Mouse (Mus musculus) CH12.LX (cell line): ENCODE results near the gene Cdk15. TPM values are rescaled to one million over a fixed set of nuclear protein-coding genes. Genes with fewer than 3 reads are reported as not detected.

Source experiments
- DNase-seq: peaks from one replicate; pipeline ENCODE4 v3.0.0-alpha.2; 2013; ENCODE audit errors: extremely low read depth
- H3K27ac ChIP-seq: 2 replicates; pipeline ENCODE4 v1.5.1; 2012; ENCODE audit warnings: low read depth, mild to moderate bottlenecking, control low read depth, moderate library complexity; ENCODE audit not compliant: insufficient read depth
- H3K27me3 ChIP-seq: replicated peaks from 2 replicates; pipeline ENCODE3; 2012; ENCODE audit warnings: inconsistent platforms
- H3K36me3 ChIP-seq, 2 experiments: replicated peaks in 1 of 2; 2 replicates each; pipeline versions ENCODE3 to v1.6.1; 2012; ENCODE audit warnings: inconsistent platforms in 1 of 2, low read length in 1 of 2, mild to moderate bottlenecking in 1 of 2, mixed read lengths in 1 of 2, moderate library complexity in 1 of 2; ENCODE audit not compliant: control insufficient read depth in 1 of 2, insufficient read depth in 1 of 2
- H3K4me1 ChIP-seq, 2 experiments: 2 replicates each; pipeline ENCODE4 v1.6.1; 2012; ENCODE audit warnings: inconsistent platforms in 1 of 2, moderate library complexity in 1 of 2; ENCODE audit not compliant: insufficient read depth in 2 of 2, control insufficient read depth in 1 of 2
- H3K4me2 ChIP-seq: 2 replicates; pipeline ENCODE4 v1.6.1; 2012; ENCODE audit warnings: low read depth, mild to moderate bottlenecking, control low read depth; ENCODE audit not compliant: poor library complexity, insufficient read depth, severe bottlenecking
- H3K4me3 ChIP-seq, 3 experiments: fragments of 150-350 bp in 1 of 3; sonication (generic) in 1 of 3; replicated peaks in 1 of 3; 2 replicates each; pipeline versions ENCODE3 to v1.5.1; 2011 to 2012; ENCODE audit warnings: low read depth in 2 of 3, low read length in 2 of 3, mild to moderate bottlenecking in 2 of 3, moderate library complexity in 2 of 3, control low read depth in 1 of 3, improper control_type of control experiment in 1 of 3, inconsistent platforms in 1 of 3, mixed read lengths in 1 of 3; ENCODE audit not compliant: poor library complexity in 1 of 3
- H3K79me2 ChIP-seq: replicated peaks from 2 replicates; pipeline ENCODE4 v1.6.1; 2012; ENCODE audit warnings: mild to moderate bottlenecking, moderate library complexity; ENCODE audit not compliant: control insufficient read depth, poor library complexity, insufficient read depth, severe bottlenecking; ENCODE audit errors: extremely low read depth
- H3K9ac ChIP-seq: 2 replicates; pipeline ENCODE4 v1.6.1; 2012; ENCODE audit warnings: low read depth, mild to moderate bottlenecking, control low read depth, moderate library complexity; ENCODE audit not compliant: insufficient read depth
- H3K9me3 ChIP-seq: replicated peaks from 2 replicates; pipeline ENCODE3; 2012; ENCODE audit warnings: low read length, inconsistent platforms, mixed read lengths
- BHLHE40 ChIP-seq: IDR thresholded peaks from 2 replicates; pipeline ENCODE4 v1.6.1; 2011; ENCODE audit warnings: mild to moderate bottlenecking, low read depth, low read length, improper control_type of control experiment
- CHD2 ChIP-seq: IDR thresholded peaks from 2 replicates; pipeline ENCODE4 v1.6.1; 2011; ENCODE audit warnings: low read length, improper control_type of control experiment
- E2F4 ChIP-seq: IDR thresholded peaks from 2 replicates; pipeline ENCODE4 v1.6.1; 2011; ENCODE audit warnings: low read depth, low read length, improper control_type of control experiment; ENCODE audit not compliant: insufficient replicate concordance
- EP300 ChIP-seq: IDR thresholded peaks from 2 replicates; pipeline ENCODE4 v1.6.1; 2011; ENCODE audit warnings: low read length, improper control_type of control experiment
- ETS1 ChIP-seq: conservative IDR thresholded peaks from 2 replicates; pipeline ENCODE4 v1.6.1; 2012; ENCODE audit warnings: low read depth, mild to moderate bottlenecking, inconsistent platforms, low read length, improper control_type of control experiment, moderate library complexity
- GABPA ChIP-seq: IDR thresholded peaks from 2 replicates; pipeline ENCODE4 v1.6.1; 2012; ENCODE audit warnings: low read depth, low read length, improper control_type of control experiment, inconsistent platforms; ENCODE audit not compliant: insufficient replicate concordance
- HCFC1 ChIP-seq: IDR thresholded peaks from 2 replicates; pipeline ENCODE4 v1.6.1; 2012; ENCODE audit warnings: low read depth, mild to moderate bottlenecking, inconsistent platforms, low read length, improper control_type of control experiment
- IRF4 ChIP-seq: IDR thresholded peaks from 2 replicates; pipeline ENCODE4 v1.6.1; 2014; ENCODE audit warnings: low read depth, mild to moderate bottlenecking, inconsistent platforms, low read length, improper control_type of control experiment
- JUN ChIP-seq: IDR thresholded peaks from 2 replicates; pipeline ENCODE4 v1.6.1; 2011; ENCODE audit warnings: low read depth, mild to moderate bottlenecking, low read length, improper control_type of control experiment, moderate library complexity; ENCODE audit not compliant: insufficient read depth
- JUND ChIP-seq: conservative IDR thresholded peaks from 2 replicates; pipeline ENCODE4 v1.6.1; 2011; ENCODE audit warnings: low read depth, low read length, improper control_type of control experiment
- MAFK ChIP-seq: IDR thresholded peaks from 2 replicates; pipeline ENCODE4 v1.6.1; 2011; ENCODE audit warnings: low read length, improper control_type of control experiment; ENCODE audit not compliant: insufficient replicate concordance
- MAX ChIP-seq: IDR thresholded peaks from 2 replicates; pipeline ENCODE4 v1.6.1; 2011; ENCODE audit warnings: low read length, improper control_type of control experiment
- MEF2A ChIP-seq: IDR thresholded peaks from 2 replicates; pipeline ENCODE4 v1.6.1; 2014; ENCODE audit warnings: low read depth, mild to moderate bottlenecking, inconsistent platforms, low read length, improper control_type of control experiment, borderline replicate concordance
- MXI1 ChIP-seq: IDR thresholded peaks from 2 replicates; pipeline ENCODE4 v1.6.1; 2011; ENCODE audit warnings: mild to moderate bottlenecking, low read depth, low read length, improper control_type of control experiment
- MYC ChIP-seq: IDR thresholded peaks from 2 replicates; pipeline ENCODE4 v1.6.1; 2011; ENCODE audit warnings: low read depth, mild to moderate bottlenecking, improper control_type of control experiment, low read length
- NELFE ChIP-seq: IDR thresholded peaks from 2 replicates; pipeline ENCODE4 v1.6.1; 2011; ENCODE audit warnings: low read depth, low read length, improper control_type of control experiment
- PAX5 ChIP-seq: IDR thresholded peaks from 2 replicates; pipeline ENCODE4 v1.6.1; 2012; ENCODE audit warnings: low read length, inconsistent platforms, mixed read lengths
- POLR2AphosphoS2 ChIP-seq: IDR thresholded peaks from 2 replicates; pipeline ENCODE4 v1.6.1; 2011; ENCODE audit warnings: low read depth, low read length, improper control_type of control experiment
- RCOR1 ChIP-seq: conservative IDR thresholded peaks from 2 replicates; pipeline ENCODE4 v1.6.1; 2012; ENCODE audit warnings: low read depth, mild to moderate bottlenecking, inconsistent platforms, low read length, improper control_type of control experiment
- SMC3 ChIP-seq: IDR thresholded peaks from 2 replicates; pipeline ENCODE4 v1.6.1; 2011; ENCODE audit warnings: low read depth, low read length, improper control_type of control experiment
- TBP ChIP-seq: conservative IDR thresholded peaks from 2 replicates; pipeline ENCODE4 v1.6.1; 2011; ENCODE audit warnings: low read depth, low read length, improper control_type of control experiment
- USF1 ChIP-seq: IDR thresholded peaks from 2 replicates; pipeline ENCODE4 v1.6.1; 2014; ENCODE audit warnings: low read depth, mild to moderate bottlenecking, inconsistent platforms, low read length, improper control_type of control experiment
- ZC3H11A ChIP-seq: IDR thresholded peaks from 2 replicates; pipeline ENCODE4 v1.6.1; 2012; ENCODE audit warnings: low read depth, mild to moderate bottlenecking, inconsistent platforms, low read length, improper control_type of control experiment
- ZKSCAN1 ChIP-seq: IDR thresholded peaks from 2 replicates; pipeline ENCODE4 v1.6.1; 2012; ENCODE audit warnings: low read depth, inconsistent platforms, low read length, improper control_type of control experiment, borderline replicate concordance
- ZNF384 ChIP-seq: IDR thresholded peaks from 2 replicates; pipeline ENCODE4 v1.6.1; 2012; ENCODE audit warnings: low read depth, low read length, improper control_type of control experiment, inconsistent platforms
- dilution Hi-C: fragments of 300-500 bp; cut with MboI; formaldehyde crosslinking; loops from 2 replicates; pipeline ENCODE4 v1.14.3; 2020; ENCODE audit warnings: low sequenced_read_pairs; ENCODE audit not compliant: extremely low pct_unique_long_range_greater_than_20kb, extremely low pct_ligation_motif_present
- in situ Hi-C: fragments of 300-500 bp; cut with MboI; formaldehyde crosslinking; loops from 3 replicates; pipeline ENCODE4 v1.14.3; 2019; ENCODE audit warnings: low sequenced_read_pairs, low pct_ligation_motif_present, low pct_unique_long_range_greater_than_20kb, mixed read lengths
- polyA plus RNA-seq: library from polyadenylated mRNA; unstranded; fragments of >175 nt; gene quantifications from 2 replicates; pipeline ENCODE4 v1.2.1, GENCODE M21; 2012; ENCODE audit warnings: low read depth; ENCODE audit not compliant: insufficient read length
- total RNA-seq, 2 experiments: library from RNA; depleted of rRNA; stranded (reverse); fragments of 300-350 nt in 1 of 2; fragments of >200 nt in 1 of 2; gene quantifications; 2 replicates each; pipeline ENCODE4 v1.2.3; 2012 to 2014

The Cdk15 gene
- total and polyA plus RNA-seq, 3 experiments, result 0.13 TPM; not detected in 2

GRCm38 (mm10) chr1:59222101-59222825, 34.4 kb upstream of the Cdk15 start:
- Histone ChIP-seq H3K9ac (no peak overlapping the region), H3K4me3 (no peak overlapping the region), H3K79me2 (no peaks in the 10 kb centered on the region), H3K9me3 (no peaks in the 10 kb centered on the region), H3K36me3 (peaks cover 0 to 16% of the 10 kb centered on the region in 2 experiments), H3K27ac (no peak overlapping the region), H3K27me3 (no peaks in the 10 kb centered on the region), H3K4me1 (no peaks in the 10 kb centered on the region), H3K4me2 (no peak overlapping the region)
- DNase-seq, result no peak
- dilution Hi-C loops (no loop called here), in situ Hi-C loops (no loop called here)
- no peak for TF ChIP-seq HCFC1
- TF ChIP-seq MAFK, result no peak
- TF ChIP-seq MAX, result no peak
- no peak for TF ChIP-seq TBP
- no peak for TF ChIP-seq E2F4
- TF ChIP-seq MYC, result no peak
- TF ChIP-seq USF1, result no peak
- TF ChIP-seq ZNF384, result no peak
- no peak for TF ChIP-seq ZC3H11A
- no peak for TF ChIP-seq JUND
- TF ChIP-seq PAX5, result no peak
- TF ChIP-seq IRF4, result no peak
- TF ChIP-seq SMC3, result no peak
- no peak for TF ChIP-seq ZKSCAN1
- TF ChIP-seq ETS1, result no peak
- TF ChIP-seq GABPA, result no peak
- TF ChIP-seq EP300, result no peak
- TF ChIP-seq POLR2AphosphoS2, result no peak
- no peak for TF ChIP-seq MEF2A
- no peak for TF ChIP-seq CHD2

DNA sequence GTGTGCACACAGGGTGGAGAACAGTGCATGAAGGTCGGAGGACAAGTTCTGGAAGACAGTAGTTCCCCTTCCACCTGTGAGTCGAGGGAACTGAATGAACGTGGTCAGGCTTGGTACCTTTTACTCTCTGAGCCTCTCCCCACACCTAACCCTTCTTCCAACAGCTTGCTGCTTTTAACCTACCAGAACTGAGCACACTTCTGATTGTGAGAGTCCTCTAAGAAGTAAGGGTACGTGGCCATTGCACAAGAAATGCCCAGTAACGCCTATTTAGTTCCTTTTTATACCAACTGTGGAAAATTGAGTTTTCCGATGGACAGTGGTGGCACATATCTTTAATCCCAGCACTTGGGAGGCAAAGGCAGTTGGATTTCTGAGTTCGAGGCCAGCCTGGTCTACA, 28.2 kb upstream of the Cdk15 start:
- H3K27me3 ChIP-seq, result no peaks in the 10 kb centered on the region
- H3K27ac ChIP-seq, result no peak overlapping the region
- H3K4me2 ChIP-seq, result no peak overlapping the region
- H3K9me3 ChIP-seq, result no peaks in the 10 kb centered on the region
- no peak overlapping the region for H3K4me3 ChIP-seq
- H3K9ac ChIP-seq, result no peak overlapping the region
- H3K36me3 ChIP-seq, result peaks cover 3 to 14% of the 10 kb centered on the region in 2 experiments
- dilution Hi-C loops (no loop called here), in situ Hi-C loops (loop anchor here (25.0 kb wide), 1 partner anchor 441 kb away; the partner anchor contains the start of gene Casp8)
- no peaks in the 10 kb centered on the region for H3K4me1 ChIP-seq
- TF ChIP-seq ETS1 (no peak), MYC (no peak), HCFC1 (no peak), BHLHE40 (no peak), ZC3H11A (no peak), ZNF384 (no peak), MXI1 (no peak), NELFE (no peak), JUN (no peak), PAX5 (no peak), RCOR1 (no peak)
- no peak for DNase-seq
- H3K79me2 ChIP-seq, result no peaks in the 10 kb centered on the region
